Mouse (Mus musculus) neural tube, embryonic 14.5 days (tissue): ENCODE measurements at regions not wholly inside any gene's neighbourhood (a gene's known extent, or its start where the extent isn't known, plus 50 kb on each side); places are given as distances from the start of the nearest gene placed in this dataset.

Experiments
- ATAC-seq: fragments of 200-750 bp; cut with Nextera tagmentation; 2 replicates; pipeline ENCODE4 v1.8.0; 2017; ENCODE audit warnings: low read depth, mild to moderate bottlenecking, moderate TSS enrichment, moderate library complexity
- H3K27ac ChIP-seq: fragments of 300-500 bp; sonication (generic); 2 replicates; pipeline ENCODE4 v1.5.1; 2014; ENCODE audit warnings: low read depth, mild to moderate bottlenecking, control low read depth, low read length, moderate library complexity, mixed read lengths
- H3K27me3 ChIP-seq: fragments of 300-500 bp; sonication (generic); 2 replicates; pipeline ENCODE4 v1.6.1; 2014; ENCODE audit warnings: low read length; ENCODE audit not compliant: control insufficient read depth, insufficient read depth
- H3K36me3 ChIP-seq: fragments of 300-500 bp; sonication (generic); 2 replicates; pipeline ENCODE4 v1.6.1; 2014; ENCODE audit warnings: low read length, mixed read lengths; ENCODE audit not compliant: control insufficient read depth, insufficient read depth
- H3K4me1 ChIP-seq: fragments of 300-500 bp; sonication (generic); 2 replicates; pipeline ENCODE4 v1.6.1; 2014; ENCODE audit warnings: low read length; ENCODE audit not compliant: control insufficient read depth, insufficient read depth
- H3K4me2 ChIP-seq: fragments of 300-500 bp; sonication (generic); 2 replicates; pipeline ENCODE4 v1.6.1; 2014; ENCODE audit warnings: mild to moderate bottlenecking, low read depth, low read length, control low read depth
- H3K4me3 ChIP-seq: fragments of 300-500 bp; sonication (generic); 2 replicates; pipeline ENCODE4 v1.5.1; 2014; ENCODE audit warnings: low read depth, low read length, control low read depth, mixed read lengths
- H3K9ac ChIP-seq: fragments of 300-500 bp; sonication (generic); replicated peaks from 2 replicates; pipeline ENCODE4 v1.6.1; 2014; ENCODE audit warnings: low read depth, mild to moderate bottlenecking, control low read depth, low read length, mixed read lengths
- H3K9me3 ChIP-seq: fragments of 300-500 bp; sonication (generic); 2 replicates; pipeline ENCODE4 v1.6.1; 2016; ENCODE audit warnings: low read length; ENCODE audit not compliant: control insufficient read depth
- WGBS: fragments of 180-500 bp; shearing (Covaris S2); extraction: QIAGEN DNeasy Blood & Tissue Kit; methylation state at CpG from one replicate; pipeline ENCODE4 v1.1.7; 2014; 5-methylcytosine and 5-hydroxymethylcytosine counted together

- no peak for ATAC-seq
- Histone ChIP-seq H3K4me3 (no peak overlapping the region), H3K36me3 (no peaks in the 10 kb centered on the region), H3K9me3 (no peaks in the 10 kb centered on the region), H3K4me1 (no peaks in the 10 kb centered on the region), H3K9ac (no peak overlapping the region), H3K27ac (no peak overlapping the region), H3K27me3 (no peaks in the 10 kb centered on the region), H3K4me2 (no peak overlapping the region)
- WGBS = 61% methylated on average over 8 of the region's 8 CpGs
Measured at GRCm38 (mm10) chr17:14455251-14455743, 176.0 kb downstream of the Smoc2 start.
